Mouse (Mus musculus): ENCODE measurements around the gene Jmjd8. TPM values are rescaled to one million over a fixed set of nuclear protein-coding genes. Genes with fewer than 3 reads are reported as not detected.

Gene Jmjd8
- polyA plus RNA-seq, 1 experiment = 27.9 TPM

GRCm38 (mm10) chr17:25874721-25875170 is 46.1 kb downstream of the Jmjd8 start, which contains the start of gene Mettl26:
Gene Mettl26, plus strand, starts transcription at chr17:25875074.
- Histone ChIP-seq H3K4me1 (ENCODE audit: control insufficient read depth, insufficient read depth, low read length) (0 out of 2 replicates have a peak, but pooled peaks cover 3% of the 10 kb centered on the region), H3K4me3 (ENCODE audit: insufficient read depth, low read length) (peak within 1 kb of the TSS; percentile 66), H3K27ac (ENCODE audit: insufficient read depth, low read length) (peak within 1 kb of the TSS; percentile 76)
- TF ChIP-seq CTCF (IDR thresholded peaks at IDR 0.05; ENCODE audit: borderline replicate concordance, insufficient read depth, low read length) = no peak
- TF ChIP-seq POLR2A (IDR thresholded peaks at IDR 0.05; ENCODE audit: low read depth, low read length) = peak; percentile 50; the same call in 1 of the 2 replicates

DNA sequence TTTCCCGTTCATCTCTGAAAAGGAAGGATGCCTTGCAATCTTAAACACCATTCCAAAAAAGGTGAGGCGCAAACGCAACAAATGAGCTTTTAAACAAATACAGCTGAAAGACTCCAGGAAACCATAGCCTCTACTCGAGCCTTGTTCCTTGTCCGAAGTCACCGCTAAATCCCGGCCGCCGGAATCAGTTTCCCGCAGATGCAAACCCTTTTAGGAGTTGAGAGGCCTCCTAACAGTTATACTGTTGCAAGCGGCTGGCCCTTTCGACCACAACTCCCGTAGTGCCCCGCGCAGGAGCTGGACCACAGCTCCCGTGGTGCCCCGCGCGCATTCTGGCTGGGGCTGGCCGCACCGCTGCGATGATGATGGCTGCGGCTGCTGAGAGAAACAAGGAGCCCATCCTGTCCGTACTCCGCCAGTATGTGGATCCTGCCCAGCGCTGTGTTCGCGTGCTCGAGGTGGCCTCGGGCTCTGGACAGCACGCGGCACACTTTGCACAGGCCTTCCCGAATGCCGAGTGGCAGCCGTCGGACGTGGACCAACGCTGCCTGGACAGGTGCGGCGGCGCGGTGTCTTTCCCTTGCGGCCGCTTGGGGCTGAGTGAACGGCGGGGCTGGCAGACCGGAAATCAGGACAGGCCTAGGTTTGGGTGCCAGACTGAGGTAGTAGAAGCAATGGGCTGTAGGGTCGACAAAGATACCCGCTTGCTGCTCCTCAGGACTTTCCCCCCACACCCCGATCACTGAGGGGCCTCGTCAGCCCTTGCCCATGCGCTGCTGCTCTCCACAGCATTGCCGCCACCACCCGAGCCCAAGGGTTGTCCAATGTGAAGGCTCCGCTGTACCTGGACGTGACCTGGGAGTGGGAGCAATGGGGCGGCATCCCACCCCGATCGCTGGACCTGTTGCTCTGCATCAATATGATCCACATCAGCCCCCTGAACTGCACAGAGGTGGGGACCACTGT is 46.8 kb downstream of the Jmjd8 start:
- Histone ChIP-seq H3K27ac (ENCODE audit: insufficient read depth, low read length) (peak overlapping the region; percentile 76), H3K4me3 (ENCODE audit: insufficient read depth, low read length) (peak overlapping the region; percentile 60), H3K4me1 (ENCODE audit: control insufficient read depth, insufficient read depth, low read length) (0 out of 2 replicates have a peak, but pooled peaks cover 3% of the 10 kb centered on the region)
- TF ChIP-seq CTCF (IDR thresholded peaks at IDR 0.05; ENCODE audit: borderline replicate concordance, insufficient read depth, low read length) (no peak), POLR2A (IDR thresholded peaks at IDR 0.05; ENCODE audit: low read depth, low read length) (peak; percentile 90)

DNA sequence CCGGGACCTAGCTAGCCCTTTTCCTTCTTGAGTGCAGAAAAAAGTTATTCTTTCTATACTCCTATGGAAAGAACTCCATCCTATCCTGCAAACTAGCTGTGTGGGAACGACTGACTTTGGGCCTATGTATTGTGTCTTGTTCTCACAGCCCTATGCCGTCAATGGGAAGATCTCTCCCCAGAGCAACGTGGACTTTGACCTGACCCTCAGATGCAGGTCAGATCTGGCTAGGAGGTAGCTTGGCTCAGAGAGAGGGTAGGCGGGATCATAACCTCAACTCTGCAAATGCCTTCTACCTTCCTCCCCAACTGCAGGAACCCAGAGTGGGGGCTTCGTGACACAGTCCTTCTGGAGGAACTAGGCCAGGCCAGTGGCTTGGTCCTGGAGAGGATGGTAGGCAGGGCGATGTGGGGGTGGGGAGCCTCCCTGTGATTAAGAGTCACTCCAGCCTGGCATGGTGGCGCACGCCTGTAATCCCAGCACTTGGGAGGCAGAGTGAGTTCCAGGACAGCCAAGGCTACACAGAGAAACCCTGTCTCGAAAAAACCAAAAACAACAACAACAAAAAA is 47.8 kb downstream of the Jmjd8 start:
- 0 out of 2 replicates have a peak, but pooled peaks cover 3% of the 10 kb centered on the region for H3K4me1 ChIP-seq (ENCODE audit: control insufficient read depth, insufficient read depth, low read length)
- H3K4me3 ChIP-seq (ENCODE audit: insufficient read depth, low read length) = peak overlapping the region; percentile 60
- no peak overlapping the region for H3K27ac ChIP-seq (ENCODE audit: insufficient read depth, low read length)
- TF ChIP-seq CTCF (IDR thresholded peaks at IDR 0.05; ENCODE audit: borderline replicate concordance, insufficient read depth, low read length) (no peak), POLR2A (IDR thresholded peaks at IDR 0.05; ENCODE audit: low read depth, low read length) (no peak)

- Histone ChIP-seq H3K27ac (ENCODE audit: insufficient read depth, low read length) (no peak overlapping the region), H3K4me1 (ENCODE audit: control insufficient read depth, insufficient read depth, low read length) (0 out of 2 replicates have a peak, but pooled peaks cover 3% of the 10 kb centered on the region), H3K4me3 (ENCODE audit: insufficient read depth, low read length) (no peak overlapping the region)
- TF ChIP-seq POLR2A (IDR thresholded peaks at IDR 0.05; ENCODE audit: low read depth, low read length) (no peak), CTCF (IDR thresholded peaks at IDR 0.05; ENCODE audit: borderline replicate concordance, insufficient read depth, low read length) (no peak)
Observed at GRCm38 (mm10) chr17:25877025-25877424, 48.4 kb downstream of the Jmjd8 start.

DNA sequence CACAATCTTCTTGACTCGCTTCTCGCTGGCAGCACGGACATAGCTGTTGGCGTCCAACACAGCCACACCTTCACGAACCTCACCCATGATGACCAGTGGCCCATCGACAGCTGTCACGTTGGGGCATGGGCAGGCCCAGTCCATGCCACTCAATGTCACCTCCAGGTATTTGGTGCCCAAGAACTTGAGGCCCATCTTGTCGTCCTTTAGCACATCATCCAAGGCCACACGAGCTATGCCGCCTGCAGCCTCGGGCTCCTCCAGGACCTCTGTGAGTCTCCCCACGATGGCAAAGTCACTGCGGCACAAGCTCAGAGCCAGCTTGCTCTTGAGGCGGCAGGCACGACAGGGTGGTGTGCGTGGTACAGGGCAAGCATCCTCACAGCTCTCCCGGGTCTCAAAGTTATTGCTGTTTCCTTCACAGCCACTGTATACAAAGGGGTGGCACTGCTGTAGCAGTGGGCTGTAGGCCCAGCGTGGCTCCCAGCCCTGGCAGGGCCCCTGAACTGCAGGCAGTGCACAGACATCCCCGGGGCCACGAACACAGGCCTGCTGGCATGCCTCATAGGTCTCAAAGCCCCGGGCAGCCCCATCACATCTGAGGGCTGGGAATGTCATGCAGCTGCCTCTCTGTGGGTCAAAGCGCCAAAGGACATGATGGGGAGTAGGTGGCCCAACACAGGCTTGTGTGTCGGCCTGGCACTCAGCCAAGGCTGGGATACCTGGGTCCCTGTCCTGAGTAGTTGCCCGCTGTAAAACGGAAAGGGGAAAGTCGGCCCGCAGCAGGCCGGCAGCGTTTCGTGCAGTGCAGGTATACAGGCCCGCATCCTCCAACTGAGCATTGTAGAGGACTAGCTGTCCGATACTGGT is 49.3 kb downstream of the Jmjd8 start:
- H3K27ac ChIP-seq (ENCODE audit: insufficient read depth, low read length) = no peak overlapping the region
- TF ChIP-seq POLR2A (IDR thresholded peaks at IDR 0.05; ENCODE audit: low read depth, low read length) (no peak), CTCF (IDR thresholded peaks at IDR 0.05; ENCODE audit: borderline replicate concordance, insufficient read depth, low read length) (no peak)
- 0 out of 2 replicates have a peak, but pooled peaks cover 3% of the 10 kb centered on the region for H3K4me1 ChIP-seq (ENCODE audit: control insufficient read depth, insufficient read depth, low read length)
- no peak overlapping the region for H3K4me3 ChIP-seq (ENCODE audit: insufficient read depth, low read length)

DNA sequence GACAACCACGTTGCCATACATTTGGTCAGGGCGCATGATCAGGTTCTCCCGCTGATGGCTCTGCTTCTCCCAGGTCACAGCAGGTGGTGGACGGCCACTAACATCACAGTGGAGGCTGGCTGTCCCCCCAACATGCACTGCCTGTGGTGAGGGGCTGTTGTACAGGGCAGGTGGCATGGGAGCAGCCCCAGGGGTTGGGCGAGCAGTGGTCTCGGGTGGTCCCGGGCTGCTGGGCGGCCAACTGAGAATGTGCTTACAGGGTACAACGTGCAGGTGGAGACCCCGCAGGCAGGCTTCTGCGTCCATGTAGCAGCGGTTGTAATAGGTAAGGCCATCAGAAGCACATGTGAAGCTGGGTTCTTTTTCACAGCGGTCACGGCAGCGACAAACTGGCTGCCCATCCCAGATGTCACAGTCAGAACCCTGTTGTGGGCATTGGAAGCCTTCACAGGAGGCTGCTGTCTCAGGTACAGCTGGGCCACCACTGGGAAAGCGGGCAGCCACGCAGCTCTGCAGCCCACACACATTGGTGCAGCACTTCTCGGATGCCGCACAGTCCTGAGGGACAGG is 50.0 kb downstream of the Jmjd8 start:
- TF ChIP-seq POLR2A (IDR thresholded peaks at IDR 0.05; ENCODE audit: low read depth, low read length) = no peak
- no peak overlapping the region for H3K27ac ChIP-seq (ENCODE audit: insufficient read depth, low read length)
- 0 out of 2 replicates have a peak, but pooled peaks cover 3% of the 10 kb centered on the region for H3K4me1 ChIP-seq (ENCODE audit: control insufficient read depth, insufficient read depth, low read length)
- no peak overlapping the region for H3K4me3 ChIP-seq (ENCODE audit: insufficient read depth, low read length)

DNA sequence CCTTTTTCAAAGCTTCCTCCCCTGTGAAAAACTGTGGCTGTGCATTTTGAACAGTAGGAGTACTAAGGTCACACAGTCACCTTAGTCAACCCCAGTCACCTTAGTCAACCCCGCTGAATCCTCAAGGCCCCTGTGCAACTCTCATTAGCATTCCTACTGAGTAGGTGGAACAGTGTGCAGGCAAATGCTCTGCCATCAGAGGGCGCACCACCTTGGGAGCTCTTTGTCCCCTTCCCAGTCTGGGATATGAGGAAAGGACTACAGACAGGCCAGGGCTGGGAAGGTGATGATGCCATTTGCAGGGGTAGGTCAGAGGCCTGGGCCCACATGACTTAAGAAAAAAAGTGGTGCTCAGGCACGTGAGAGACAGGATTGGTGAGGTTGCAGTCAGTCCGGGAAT is 50.6 kb downstream of the Jmjd8 start:
- H3K4me1 ChIP-seq (ENCODE audit: control insufficient read depth, insufficient read depth, low read length) = no peaks in the 10 kb centered on the region
- H3K27ac ChIP-seq (ENCODE audit: insufficient read depth, low read length) = no peak overlapping the region
- TF ChIP-seq CTCF (IDR thresholded peaks at IDR 0.05; ENCODE audit: borderline replicate concordance, insufficient read depth, low read length) (peak; percentile 40; the same call in 1 of the 2 replicates), POLR2A (IDR thresholded peaks at IDR 0.05; ENCODE audit: low read depth, low read length) (no peak)
- no peak overlapping the region for H3K4me3 ChIP-seq (ENCODE audit: insufficient read depth, low read length)

- H3K4me3 ChIP-seq (ENCODE audit: insufficient read depth, low read length) = no peak overlapping the region
- no peak for TF ChIP-seq CTCF (IDR thresholded peaks at IDR 0.05; ENCODE audit: borderline replicate concordance, insufficient read depth, low read length)
- no peak for TF ChIP-seq POLR2A (IDR thresholded peaks at IDR 0.05; ENCODE audit: low read depth, low read length)
Observed at GRCm38 (mm10) chr17:25879750-25880149, 51.1 kb downstream of the Jmjd8 start.

More at GRCm38 (mm10) chr17:25879750-25880149, 51.1 kb downstream of the Jmjd8 start:
- no peaks in the 10 kb centered on the region for H3K4me1 ChIP-seq (ENCODE audit: control insufficient read depth, insufficient read depth, low read length)
- H3K27ac ChIP-seq (ENCODE audit: insufficient read depth, low read length) = no peak overlapping the region

All from embryonic fibroblast, embryonic 13.5 days (primary cell).